Mouse (Mus musculus) B cell, adult 62 days (primary cell): ENCODE data around the gene Ubald2. TPM values are rescaled to one million over a fixed set of nuclear protein-coding genes. Genes with fewer than 3 reads are reported as not detected.

ENCODE experiments used
- total RNA-seq: library from RNA; stranded (reverse); gene quantifications from 4 replicates; pipeline ENCODE4 v1.2.4, GENCODE M21; 2023

Gene Ubald2
- total RNA-seq = 75.7 to 83.7 TPM (median 81.5 TPM) in 4 replicates

DNA sequence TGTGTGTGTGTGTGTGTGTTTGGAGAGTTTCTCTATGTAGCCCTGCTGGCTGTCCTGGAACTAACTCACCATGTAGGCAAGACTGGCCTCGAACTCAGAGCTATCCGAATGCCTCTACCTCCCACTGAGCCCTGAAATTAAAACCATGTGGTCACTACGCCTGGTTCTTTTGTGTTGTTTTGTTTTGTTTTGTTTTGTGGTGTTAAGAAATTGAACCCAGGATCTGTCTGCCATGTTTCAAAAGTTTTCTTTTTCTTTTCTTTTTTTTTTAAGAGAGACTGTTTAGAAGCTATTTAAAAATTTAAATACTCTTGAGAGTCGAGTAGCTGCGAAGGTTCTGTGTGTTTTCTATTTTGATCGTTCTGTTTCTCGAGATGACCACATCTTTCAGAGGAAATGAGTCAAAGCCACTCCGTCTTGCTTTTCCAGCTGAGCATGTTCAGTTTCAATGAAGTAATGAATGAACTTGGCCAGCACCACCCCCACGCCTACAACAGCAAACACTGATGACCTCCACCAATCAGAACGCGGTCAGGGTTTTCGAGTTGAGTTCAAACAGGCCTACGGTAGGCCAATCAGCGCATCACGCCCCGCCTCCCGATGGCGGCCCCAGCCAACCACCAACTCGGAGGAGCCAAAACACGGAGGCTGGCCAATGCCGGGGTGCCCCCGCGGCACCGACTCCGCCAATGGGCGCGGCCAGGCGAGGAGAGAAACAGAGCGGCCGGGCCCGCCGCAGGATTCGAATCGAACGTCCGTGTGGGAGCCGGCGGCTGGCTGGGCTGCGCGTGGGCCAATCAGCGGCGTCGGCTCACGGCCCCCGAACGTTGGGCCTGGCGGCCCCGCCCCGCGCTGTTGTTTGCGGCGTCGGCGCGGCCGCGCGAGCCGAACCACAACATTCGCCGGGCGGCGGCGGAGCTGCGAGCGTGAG is at the start of gene Ubald2:
Gene Ubald2, plus strand, starts transcription at position 739 of the 931 bp plus-strand sequence.

DNA sequence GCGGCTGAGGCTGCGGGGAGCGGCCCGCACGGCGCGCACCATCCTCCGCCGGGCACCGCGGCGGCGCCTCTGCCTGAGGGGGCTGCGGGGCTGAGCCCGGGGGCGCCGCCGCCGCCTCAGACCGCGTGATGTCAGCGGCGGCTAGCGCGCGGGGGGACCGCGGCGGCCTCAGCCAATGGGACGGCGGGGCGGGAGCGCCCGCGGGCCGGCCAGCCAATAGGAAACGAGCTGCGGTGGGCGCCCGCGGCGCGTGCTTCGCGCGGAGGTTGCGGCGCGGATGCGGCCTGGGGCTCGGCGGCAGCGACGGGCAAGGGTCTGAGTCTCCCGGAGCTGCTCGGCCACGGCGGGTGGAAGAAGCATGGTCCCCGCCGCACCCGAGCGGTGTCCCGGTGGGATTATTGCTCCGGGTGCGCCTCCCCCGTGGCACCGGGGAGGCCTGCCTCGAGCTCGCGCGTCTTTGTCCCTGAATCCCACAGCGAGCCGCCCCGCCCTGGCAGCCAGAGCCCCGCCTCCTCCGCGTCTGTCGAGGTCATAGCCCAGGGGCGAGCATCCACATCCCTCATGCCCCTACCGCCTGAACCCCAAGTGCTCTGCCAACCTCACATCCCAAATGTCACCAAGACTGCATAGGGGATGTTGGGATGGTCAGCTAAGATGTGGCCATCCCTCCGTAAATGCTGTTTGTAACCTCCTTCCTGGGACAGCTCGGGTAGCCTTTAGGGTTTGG is 20.8 kb upstream of the Ubald2 start, which contains the start of gene Rnf157:
Gene Rnf157, minus strand, starts transcription at position 129 of the 727 bp plus-strand sequence.

DNA sequence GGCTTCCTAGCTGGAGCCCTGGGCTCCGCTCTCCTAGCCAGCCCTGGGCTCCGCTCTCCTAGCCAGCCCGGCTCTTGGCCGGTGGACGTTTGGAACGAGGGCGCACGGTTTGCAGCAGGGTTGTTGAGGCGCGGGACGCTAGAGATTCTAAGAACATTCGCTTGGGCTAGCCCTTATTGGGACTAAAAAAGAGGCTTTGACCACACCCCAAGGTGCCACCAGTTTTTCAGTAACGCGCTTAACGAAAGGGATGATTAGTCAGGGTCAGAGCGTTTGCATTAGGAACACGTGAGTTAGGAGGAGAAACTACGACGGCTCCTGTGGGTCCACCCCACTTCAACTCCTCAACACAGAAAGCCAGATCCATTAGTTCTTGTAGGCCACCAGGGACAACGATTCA is 32.2 kb downstream of the Ubald2 start, which contains the start of gene Qrich2:
Gene Qrich2, minus strand, starts transcription at position 101 of the 400 bp plus-strand sequence.

Other genes with a start within 250 kb of the Ubald2 start
- gene Ten1, start 235.2 kb upstream of the Ubald2 start, total RNA-seq = 44.4 to 61.0 TPM (median 49.8 TPM) in 4 replicates
- 28.1 to 37.5 TPM (median 32.6 TPM) in 4 replicates for gene Acox1, start 235.0 kb upstream of the Ubald2 start, total RNA-seq
- 0.09 to 0.27 TPM (median 0.23 TPM) in 4 replicates for gene Evpl, start 196.0 kb upstream of the Ubald2 start, total RNA-seq
- 52.0 to 58.7 TPM (median 55.8 TPM) in 4 replicates for gene Srp68, start 159.9 kb upstream of the Ubald2 start, total RNA-seq
- not detected in 4 replicates for gene Galr2, start 153.2 kb upstream of the Ubald2 start, total RNA-seq
- gene Exoc7, start 126.9 kb upstream of the Ubald2 start, total RNA-seq = 55.3 to 60.5 TPM (median 56.7 TPM) in 4 replicates
- 1.3 to 2.1 TPM (median 1.5 TPM) in 4 replicates for gene Foxj1, start 98.7 kb upstream of the Ubald2 start, total RNA-seq
- 45.1 to 57.7 TPM (median 48.2 TPM) in 4 replicates for gene Rnf157, start 21.1 kb upstream of the Ubald2 start, total RNA-seq
- gene Qrich2, start 32.1 kb downstream of the Ubald2 start, total RNA-seq = not detected in 4 replicates
- 78.9 to 96.3 TPM (median 86.4 TPM) in 4 replicates for gene Prpsap1, start 60.1 kb downstream of the Ubald2 start, total RNA-seq
- 0.24 to 0.78 TPM (median 0.37 TPM) in 4 replicates for gene Sphk1, start 96.8 kb downstream of the Ubald2 start, total RNA-seq
- 20.7 to 31.3 TPM (median 27.4 TPM) in 4 replicates for gene Ube2o, start 147.4 kb downstream of the Ubald2 start, total RNA-seq
- not detected in 4 replicates for gene Aanat, start 152.3 kb downstream of the Ubald2 start, total RNA-seq
- 83.2 to 91.5 TPM (median 87.7 TPM) in 4 replicates for gene Rhbdf2, start 192.9 kb downstream of the Ubald2 start, total RNA-seq
- gene Prcd, start 219.4 kb downstream of the Ubald2 start, total RNA-seq = not detected in 4 replicates
- gene Cygb, start 220.2 kb downstream of the Ubald2 start, total RNA-seq = not detected in 4 replicates